Mouse (Mus musculus) heart, embryonic 14.5 days (tissue): ENCODE measurements around the gene Cldn5. TPM values are rescaled to one million over a fixed set of nuclear protein-coding genes. Genes with fewer than 3 reads are reported as not detected.

ENCODE experiments used
- ATAC-seq: fragments of 200-750 bp; cut with Nextera tagmentation; 2 replicates; pipeline ENCODE4 v1.8.0; 2017; ENCODE audit warnings: low read depth, moderate TSS enrichment; ENCODE audit not compliant: insufficient number of reproducible peaks, insufficient read depth, low FRiP score
- H3K27ac ChIP-seq, 2 experiments: fragments of 200-500 bp in 1 of 2; fragments of 300-500 bp in 1 of 2; sonication (generic) in 1 of 2; replicated peaks in 1 of 2; 2 replicates each; pipeline ENCODE4 v1.5.1; 2012 to 2014; ENCODE audit warnings: low read depth in 2 of 2, low read length in 2 of 2, control low read depth in 1 of 2, mild to moderate bottlenecking in 1 of 2, mixed read lengths in 1 of 2; ENCODE audit not compliant: control insufficient read depth in 1 of 2, insufficient read depth in 1 of 2
- H3K27me3 ChIP-seq: fragments of 300-500 bp; sonication (generic); 2 replicates; pipeline ENCODE4 v1.6.1; 2014; ENCODE audit warnings: mild to moderate bottlenecking, low read length, control low read depth; ENCODE audit not compliant: control insufficient read depth, insufficient read depth
- H3K36me3 ChIP-seq: fragments of 300-500 bp; sonication (generic); 2 replicates; pipeline ENCODE4 v1.6.1; 2014; ENCODE audit warnings: mild to moderate bottlenecking, control low read depth, low read length, mixed read lengths; ENCODE audit not compliant: control insufficient read depth, insufficient read depth
- H3K4me1 ChIP-seq, 2 experiments: fragments of 200-500 bp in 1 of 2; fragments of 300-500 bp in 1 of 2; sonication (generic) in 1 of 2; 2 replicates each; pipeline ENCODE4 v1.6.1; 2012 to 2014; ENCODE audit warnings: low read length in 2 of 2, control low read depth in 1 of 2, mixed read lengths in 1 of 2; ENCODE audit not compliant: control insufficient read depth in 2 of 2, insufficient read depth in 2 of 2
- H3K4me2 ChIP-seq: fragments of 300-500 bp; sonication (generic); 2 replicates; pipeline ENCODE4 v1.6.1; 2014; ENCODE audit warnings: mild to moderate bottlenecking, low read length
- H3K4me3 ChIP-seq, 2 experiments: fragments of 200-500 bp in 1 of 2; fragments of 300-500 bp in 1 of 2; sonication (generic) in 1 of 2; 2 replicates each; pipeline ENCODE4 v1.5.1; 2012 to 2014; ENCODE audit warnings: low read length in 2 of 2, mild to moderate bottlenecking in 2 of 2, control low read depth in 1 of 2, low read depth in 1 of 2, moderate library complexity in 1 of 2; ENCODE audit not compliant: control insufficient read depth in 1 of 2, insufficient read depth in 1 of 2
- H3K9ac ChIP-seq: fragments of 300-500 bp; sonication (generic); 2 replicates; pipeline ENCODE4 v1.6.1; 2014; ENCODE audit warnings: mild to moderate bottlenecking, low read length
- H3K9me3 ChIP-seq: fragments of 300-500 bp; sonication (generic); 2 replicates; pipeline ENCODE4 v1.6.1; 2016; ENCODE audit warnings: low read length, control low read depth; ENCODE audit not compliant: control insufficient read depth
- WGBS: fragments of 180-500 bp; shearing (Covaris S2); extraction: QIAGEN DNeasy Blood & Tissue Kit; methylation state at CpG from one replicate; pipeline ENCODE4 v1.1.7; 2014; 5-methylcytosine and 5-hydroxymethylcytosine counted together
- polyA plus RNA-seq: library from polyadenylated mRNA; unstranded; fragments of >200 nt; fragmentation: Nextera tagmentation; extraction: Ambion mirVana; gene quantifications from 2 replicates; pipeline ENCODE4 v1.2.1, GENCODE M21; 2014

The Cldn5 gene
- polyA plus RNA-seq, 1 experiment from 2014 or later: 19.5 TPM

GRCm38 (mm10) chr16:18809001-18809400 lies 32.4 kb downstream of the Cldn5 start:
- no peak overlapping the region for H3K4me3 ChIP-seq
- H3K4me1 ChIP-seq: peaks cover 5 to 18% of the 10 kb centered on the region in 2 experiments; a peak in 3 of 4 replicates
- H3K36me3 ChIP-seq: peaks cover 54% of the 10 kb centered on the region
- H3K27me3 ChIP-seq: no peaks in the 10 kb centered on the region
- no peaks in the 10 kb centered on the region for H3K9me3 ChIP-seq
- no peak for ATAC-seq
- 95% methylated on average over 5 of the region's 5 CpGs for WGBS
- H3K4me2 ChIP-seq: no peak overlapping the region
- no peak overlapping the region for H3K9ac ChIP-seq
- no peak overlapping the region for H3K27ac ChIP-seq

GRCm38 (mm10) chr16:18811032-18811431 lies 34.4 kb downstream of the Cldn5 start:
- H3K27ac ChIP-seq: peak overlapping the region; percentile 40 to 53; a peak in 2 of 4 replicates
- ATAC-seq: no peak
- H3K4me1 ChIP-seq: peaks cover 5 to 18% of the 10 kb centered on the region in 2 experiments; a peak in 3 of 4 replicates
- no peaks in the 10 kb centered on the region for H3K9me3 ChIP-seq
- H3K36me3 ChIP-seq: peaks cover 51% of the 10 kb centered on the region
- 6% methylated on average over 5 of the region's 5 CpGs for WGBS
- no peaks in the 10 kb centered on the region for H3K27me3 ChIP-seq
- peak overlapping the region; percentile 79 for H3K9ac ChIP-seq
- H3K4me2 ChIP-seq: peak overlapping the region; percentile 82
- H3K4me3 ChIP-seq: peak overlapping the region; percentile 62 to 89

DNA sequence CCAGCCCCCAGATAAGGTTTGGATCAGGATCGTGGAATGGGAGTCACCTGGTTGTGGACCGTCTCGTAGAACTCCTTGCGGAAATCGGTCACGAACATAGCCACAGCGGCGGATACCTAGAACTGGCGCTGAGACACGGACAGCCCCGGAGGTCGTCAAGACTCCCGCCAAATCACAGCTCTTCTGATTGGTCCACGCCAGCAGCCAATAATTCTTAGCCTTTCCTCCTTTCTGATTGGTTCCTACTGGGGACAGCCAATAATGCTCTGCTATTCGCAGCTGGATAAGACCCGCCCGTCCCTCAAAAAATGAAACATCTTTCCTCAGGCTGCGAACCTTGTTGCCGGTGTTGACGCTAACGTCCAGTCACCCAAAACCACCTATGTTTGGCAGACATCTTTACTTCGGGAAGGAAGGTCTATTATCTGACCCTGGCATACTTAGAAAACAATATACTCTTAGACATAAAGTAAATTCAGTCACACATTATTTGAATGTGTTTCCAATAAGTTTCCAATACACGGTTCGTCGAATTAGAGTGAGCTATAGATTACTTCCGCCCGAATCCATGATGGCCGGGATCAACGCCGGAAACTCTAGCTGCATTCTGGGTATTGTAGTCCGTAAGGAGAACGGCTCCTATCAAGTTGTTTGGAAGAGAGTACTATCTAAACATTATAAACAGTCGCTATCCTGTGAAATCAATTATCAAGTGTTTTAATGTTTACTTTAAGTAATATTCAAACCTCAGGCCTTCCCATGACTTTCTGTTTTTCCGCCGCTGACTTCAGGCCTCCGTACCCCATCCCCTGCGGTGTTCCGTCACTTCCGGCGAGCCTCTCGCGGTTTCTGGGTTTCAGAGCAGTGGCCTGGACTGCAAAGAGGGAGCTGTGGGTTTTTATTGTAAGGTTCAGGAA lies 35.1 kb downstream of the Cldn5 start, which contains the start of the genes Ufd1 and Cdc45:
Gene Ufd1 (plus strand): TSS at position 312 of the 917 bp plus-strand sequence.
Gene Cdc45 (minus strand): TSS at position 520 of the 917 bp plus-strand sequence.
- ATAC-seq: peak; percentile 91
- Histone ChIP-seq H3K27me3 (no peaks in the 10 kb centered on the region), H3K27ac (peak within 1 kb of the TSS; percentile 53 to 80), H3K4me1 (peaks cover 5 to 18% of the 10 kb centered on the region in 2 experiments; a peak in 3 of 4 replicates), H3K9me3 (no peaks in the 10 kb centered on the region), H3K4me3 (peak within 1 kb of the TSS; percentile 62 to 89), H3K4me2 (peak within 1 kb of the TSS; percentile 84), H3K36me3 (peaks cover 51% of the 10 kb centered on the region), H3K9ac (peak within 1 kb of the TSS; percentile 81)
- under 1% methylated on average over 42 of the region's 42 CpGs for WGBS

DNA sequence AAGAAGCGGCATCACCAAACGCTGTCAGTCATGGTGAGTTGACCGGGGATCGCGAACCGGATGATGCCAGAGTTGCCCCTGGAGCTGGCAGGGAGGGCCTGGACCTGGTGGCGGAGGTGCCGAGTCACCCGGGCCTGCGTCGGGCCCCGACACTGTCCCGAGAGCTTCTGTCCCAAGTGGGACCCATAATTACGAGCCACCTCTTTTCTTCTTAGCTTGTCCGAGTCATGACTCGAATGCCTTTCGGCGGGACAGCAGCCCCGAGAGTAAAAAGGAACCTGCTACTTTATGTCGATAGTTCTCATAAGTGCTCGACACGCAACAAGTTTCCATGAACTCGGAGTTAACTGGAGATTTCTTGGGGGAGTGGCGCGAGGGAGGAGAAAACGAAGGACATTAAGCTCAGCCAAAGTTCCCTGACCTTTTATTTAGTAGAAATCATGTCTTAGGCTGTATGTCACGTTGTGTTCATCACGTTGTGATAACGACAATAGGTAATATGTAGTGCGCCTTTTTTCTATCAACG lies 35.8 kb downstream of the Cldn5 start:
- Histone ChIP-seq H3K27ac (peak overlapping the region; percentile 53 to 80), H3K36me3 (peaks cover 51% of the 10 kb centered on the region), H3K9me3 (no peaks in the 10 kb centered on the region), H3K4me3 (peak overlapping the region; percentile 62 to 89), H3K4me1 (peaks cover 5 to 18% of the 10 kb centered on the region in 2 experiments; a peak in 3 of 4 replicates), H3K9ac (peak overlapping the region; percentile 81), H3K4me2 (peak overlapping the region; percentile 84), H3K27me3 (no peaks in the 10 kb centered on the region)
- ATAC-seq: peak; percentile 36; the same call in 1 of the 2 replicates
- 2% methylated on average over 31 of the region's 31 CpGs for WGBS

DNA sequence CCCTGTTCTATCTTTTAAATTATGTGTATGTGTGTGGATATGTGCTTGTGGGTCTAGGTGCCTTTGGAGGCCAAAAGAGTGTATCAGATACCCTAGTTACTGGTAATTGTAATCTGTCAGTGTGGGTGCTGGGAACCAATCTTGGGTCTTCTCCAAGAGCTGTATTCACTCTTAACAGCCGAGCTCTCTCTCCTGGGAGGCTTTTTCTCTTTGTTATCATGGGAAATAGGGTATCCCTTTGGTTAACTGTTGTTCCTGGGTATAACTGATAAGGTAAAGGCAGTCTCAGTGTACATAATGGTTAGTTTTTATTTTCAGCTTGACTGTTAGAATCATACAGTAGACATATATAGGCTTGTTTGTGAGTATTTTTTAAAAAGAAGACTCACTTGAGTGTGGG lies 45.7 kb downstream of the Cldn5 start:
- H3K36me3 ChIP-seq: peaks cover 99% of the 10 kb centered on the region
- WGBS: 76% methylated on average over 1 of the region's 1 CpGs
- no peak for ATAC-seq
- H3K4me1 ChIP-seq: no peaks in the 10 kb centered on the region
- H3K4me2 ChIP-seq: no peak overlapping the region
- H3K4me3 ChIP-seq: no peak overlapping the region
- H3K9ac ChIP-seq: no peak overlapping the region
- no peaks in the 10 kb centered on the region for H3K9me3 ChIP-seq
- no peak overlapping the region for H3K27ac ChIP-seq
- H3K27me3 ChIP-seq: no peaks in the 10 kb centered on the region

DNA sequence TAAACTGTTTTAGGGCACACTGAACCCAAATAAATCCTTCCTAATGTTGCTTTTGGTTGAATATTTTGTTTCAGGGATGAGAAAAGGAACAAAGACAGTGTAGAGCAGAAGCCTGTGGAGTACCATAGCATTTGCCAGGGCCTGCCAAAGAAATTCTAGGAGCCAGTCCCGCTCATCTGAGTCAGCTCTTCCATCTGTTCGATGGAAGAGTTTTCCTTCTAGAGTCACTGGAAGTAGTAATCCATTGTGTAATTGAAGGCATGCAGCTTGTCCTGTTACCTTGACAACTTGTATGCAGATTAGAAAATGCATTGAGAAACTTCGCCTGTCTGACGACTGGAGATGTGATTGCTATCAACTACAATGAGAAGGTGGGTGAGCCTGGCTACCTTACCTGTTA lies 46.3 kb downstream of the Cldn5 start:
- H3K4me3 ChIP-seq: no peak overlapping the region
- H3K4me2 ChIP-seq: no peak overlapping the region
- no peaks in the 10 kb centered on the region for H3K9me3 ChIP-seq
- ATAC-seq: no peak
- WGBS: 76% methylated on average over 4 of the region's 4 CpGs
- no peaks in the 10 kb centered on the region for H3K4me1 ChIP-seq
- H3K9ac ChIP-seq: no peak overlapping the region
- H3K36me3 ChIP-seq: peaks cover 99% of the 10 kb centered on the region
- no peak overlapping the region for H3K27ac ChIP-seq
- H3K27me3 ChIP-seq: no peaks in the 10 kb centered on the region
